Mouse (Mus musculus) lung, postnatal 4 days (tissue): ENCODE measurements around the gene Npff.

Source experiments
- DNase-seq, 2 experiments: peaks; one replicate each; pipeline ENCODE4 v3.0.0; 2021

Gene Npff

DNA sequence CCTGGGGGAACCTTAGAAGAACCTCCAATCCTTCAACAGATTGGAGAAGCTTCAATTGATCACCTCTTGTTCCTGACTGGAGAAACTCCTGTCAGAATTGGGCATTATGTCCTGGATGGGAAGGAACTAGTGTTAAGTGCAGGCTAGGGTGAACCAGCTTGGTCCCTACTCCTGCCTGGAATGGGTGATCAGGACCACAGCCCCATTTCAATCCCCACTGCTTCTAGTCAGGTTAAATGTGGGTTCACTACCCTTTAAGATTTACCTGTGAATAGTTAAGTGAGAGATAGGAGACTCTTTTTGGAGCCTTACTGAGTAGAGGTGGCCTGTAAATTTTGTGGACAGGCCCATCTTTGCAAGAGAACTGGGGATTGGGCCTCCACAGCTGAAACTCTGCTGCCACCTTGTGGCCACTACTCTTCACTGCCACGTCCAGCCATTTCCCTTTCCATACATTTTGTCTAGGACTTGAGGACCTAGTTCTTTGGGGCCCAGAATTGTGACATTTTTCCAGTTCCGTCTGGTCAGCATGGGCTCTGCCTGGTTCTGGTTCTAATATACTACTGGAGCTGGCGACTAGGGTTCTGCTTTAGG lies at the start of gene Npff:
Npff (minus strand) TSS at position 51 of the 594 bp plus-strand sequence.
- peak; percentile 69 to 83 for DNase-seq

DNA sequence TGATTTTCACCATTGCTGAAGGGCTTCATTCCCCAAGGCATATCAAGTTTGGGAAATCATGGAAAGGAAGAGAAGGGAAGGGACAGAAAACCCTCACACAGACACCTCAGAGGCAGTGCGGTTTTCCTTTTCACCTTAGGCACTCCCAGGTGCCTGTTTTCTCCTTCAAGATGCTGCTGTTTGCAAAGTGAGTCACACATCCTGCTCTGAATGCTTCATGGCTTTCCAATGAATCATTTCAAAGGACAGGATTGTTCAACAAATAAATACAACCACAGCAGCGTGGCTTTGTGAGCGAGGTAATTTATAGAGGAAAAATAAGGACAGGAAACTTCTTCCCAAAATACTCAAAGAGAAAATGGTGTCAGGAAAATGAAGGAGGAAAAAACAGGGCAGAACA lies 47.3 kb upstream of the Npff start:
- no peak for DNase-seq

DNA sequence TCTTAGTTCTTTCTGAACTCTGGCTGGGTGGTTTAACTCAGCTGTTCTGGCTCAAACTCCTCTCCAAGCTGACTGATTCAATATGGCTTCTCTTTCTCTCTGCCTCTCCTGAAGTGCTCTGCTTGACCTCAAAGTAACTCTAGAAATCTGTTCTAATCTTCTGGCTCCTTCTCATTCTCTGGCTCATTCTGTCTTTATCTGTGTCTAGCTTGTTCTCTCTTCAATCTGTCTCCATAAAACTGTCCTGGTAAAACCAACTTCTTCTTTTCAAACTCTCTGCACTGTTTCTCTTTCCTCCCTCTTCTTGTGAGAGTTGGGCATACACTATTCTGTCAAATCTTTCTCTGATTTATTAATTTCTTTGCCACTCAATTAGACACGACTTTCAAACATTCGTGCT lies 43.1 kb upstream of the Npff start:
- no peak for DNase-seq

- no peak for DNase-seq
Observed at GRCm38 (mm10) chr15:102563681-102564080, 38.9 kb upstream of the Npff start.

GRCm38 (mm10) chr15:102563061-102563460 lies 38.3 kb upstream of the Npff start:
- no peak for DNase-seq

DNA sequence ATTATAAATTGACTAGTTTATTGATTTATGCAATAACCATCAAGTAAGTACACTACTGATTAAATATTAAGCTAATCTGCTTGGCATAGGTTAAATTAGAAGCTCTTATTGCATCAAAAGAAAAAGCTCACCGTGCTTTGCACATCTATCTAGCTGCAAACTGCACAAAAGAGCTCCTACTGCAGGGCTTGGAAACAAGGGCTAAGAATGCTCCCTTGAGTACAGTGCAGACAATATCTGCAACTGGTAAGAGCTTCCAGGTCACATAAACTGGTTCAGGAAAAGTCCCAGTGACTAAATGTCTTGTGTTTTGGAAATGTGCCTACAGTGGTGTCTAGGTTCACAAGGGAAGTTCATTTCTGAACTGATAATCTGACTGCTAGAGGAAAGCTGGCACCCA lies 37.7 kb upstream of the Npff start:
- DNase-seq, result no peak

DNA sequence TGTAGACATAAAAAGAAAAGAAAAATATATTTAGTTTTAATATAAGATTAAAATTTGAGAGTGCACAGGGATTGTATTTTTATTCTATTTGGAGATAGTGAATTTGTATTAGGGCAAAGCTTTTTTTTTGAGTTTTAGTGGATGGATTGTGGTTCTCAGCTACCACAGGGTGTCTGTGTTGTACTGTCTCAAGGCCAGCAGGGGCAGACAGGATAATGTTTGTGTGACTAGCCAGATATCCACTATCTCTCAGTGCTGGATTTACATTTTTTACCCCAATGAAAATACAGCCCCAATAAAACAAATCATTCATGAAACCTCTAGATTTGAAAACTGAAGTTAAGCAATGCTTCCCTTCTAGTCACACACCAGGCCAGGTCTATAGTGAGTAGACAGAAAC lies 32.8 kb upstream of the Npff start:
- no peak for DNase-seq

DNA sequence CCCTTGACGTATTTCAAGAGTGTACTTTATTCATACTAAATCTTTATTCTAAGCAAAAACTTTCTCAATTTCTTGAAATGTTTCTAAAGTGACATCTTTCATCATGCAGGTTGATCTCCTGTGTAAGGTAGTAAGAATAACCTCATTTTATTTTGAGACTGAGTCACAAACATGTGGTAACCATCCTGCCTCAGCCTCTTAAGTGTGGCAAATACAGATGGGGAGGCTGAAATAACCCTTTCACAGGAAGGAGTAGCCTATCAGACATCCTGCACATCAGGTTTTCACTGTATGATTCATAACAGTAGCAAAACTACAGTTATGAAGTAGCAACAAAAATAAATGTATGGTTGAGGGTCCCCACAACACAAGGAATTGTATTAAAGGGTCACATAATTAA lies 30.8 kb upstream of the Npff start:
- no peak for DNase-seq

DNA sequence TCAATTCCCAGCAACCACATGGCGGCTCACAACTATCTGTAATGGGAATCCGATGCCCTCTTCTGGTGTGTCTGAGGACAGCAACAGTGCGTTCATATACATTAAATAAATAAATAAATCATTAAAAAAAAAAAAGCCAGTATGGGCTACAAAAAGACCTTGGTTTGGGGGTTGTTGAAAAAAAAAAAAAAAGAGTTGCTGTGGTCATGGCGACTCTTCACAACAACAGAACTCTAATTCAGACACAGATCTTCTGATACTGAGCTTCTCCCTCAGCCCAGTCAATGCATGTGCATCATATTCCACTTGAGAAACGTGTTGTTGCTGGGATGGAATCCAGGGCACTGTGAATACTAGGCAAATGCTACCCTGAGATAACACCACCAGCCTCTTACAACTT lies 27.9 kb upstream of the Npff start:
- no peak for DNase-seq

- DNase-seq, result no peak
Observed at GRCm38 (mm10) chr15:102547478-102547877, 22.7 kb upstream of the Npff start.

GRCm38 (mm10) chr15:102546677-102547427 lies 22.1 kb upstream of the Npff start:
- DNase-seq, result peak; percentile 35 to 62

GRCm38 (mm10) chr15:102546246-102546645 lies 21.5 kb upstream of the Npff start:
- no peak for DNase-seq

GRCm38 (mm10) chr15:102544801-102545200 lies 20.1 kb upstream of the Npff start:
- DNase-seq, result no peak

GRCm38 (mm10) chr15:102533926-102534325 lies 9.2 kb upstream of the Npff start:
- no peak for DNase-seq

DNA sequence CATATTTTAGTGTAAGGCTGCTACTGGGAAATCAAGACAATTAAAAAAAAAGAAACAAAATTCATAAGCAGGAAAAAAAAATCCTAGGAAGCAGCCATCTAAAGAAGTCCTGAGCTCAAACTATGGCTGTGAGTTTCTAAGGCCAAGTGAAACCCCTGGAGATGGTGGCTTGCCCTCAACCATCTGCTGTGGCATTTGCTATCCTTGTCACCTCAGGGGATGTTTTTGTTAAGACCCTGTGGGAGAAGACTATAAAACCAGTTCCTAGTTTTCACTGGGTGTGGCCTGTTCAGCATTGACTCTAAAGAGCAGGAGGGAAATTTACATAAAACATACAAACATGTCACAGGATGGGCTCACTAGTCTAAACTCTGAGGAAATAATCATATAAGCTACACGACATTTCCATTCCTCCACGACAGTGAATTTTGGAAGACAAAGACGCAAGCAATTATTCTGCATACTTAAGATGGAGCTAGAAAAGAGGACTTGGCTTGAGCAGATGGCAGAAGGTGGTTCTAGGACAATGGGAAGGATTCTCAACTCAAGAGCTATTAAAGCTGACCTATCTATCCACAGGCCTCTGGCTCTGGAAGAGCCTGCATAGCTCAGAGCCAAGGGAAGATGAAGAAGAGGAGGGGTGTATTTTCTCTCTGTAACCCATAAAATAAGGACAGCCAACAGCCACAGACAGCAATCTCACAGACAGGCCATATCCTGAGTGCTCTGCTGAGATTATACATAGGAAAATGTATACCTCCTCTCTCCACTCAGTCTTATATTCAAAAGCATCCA lies 7.6 kb upstream of the Npff start:
- no peak for DNase-seq

- DNase-seq, result no peak
Observed at GRCm38 (mm10) chr15:102531586-102531985, 6.8 kb upstream of the Npff start.

- no peak for DNase-seq
Observed at GRCm38 (mm10) chr15:102530566-102530965, 5.8 kb upstream of the Npff start.

DNA sequence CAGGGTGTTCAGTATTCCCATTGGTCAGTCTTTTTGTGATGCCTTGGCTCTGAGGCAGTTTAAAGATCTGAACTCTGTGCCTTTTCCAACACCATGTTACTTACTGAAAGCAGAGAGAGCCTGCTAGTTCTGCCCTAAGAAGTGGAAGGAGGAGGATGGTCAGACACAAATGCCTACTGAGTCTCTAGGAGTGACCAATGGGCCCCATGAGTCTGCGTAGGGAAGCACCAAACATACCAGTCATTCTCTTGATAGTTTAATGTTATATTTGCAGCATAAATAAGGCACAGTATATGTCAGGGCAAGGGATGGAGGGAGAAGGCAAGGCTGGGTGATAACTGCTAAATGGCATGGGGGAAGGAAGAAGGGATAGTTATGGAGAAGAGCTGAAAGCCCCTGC lies 3.7 kb upstream of the Npff start:
- DNase-seq, result no peak

GRCm38 (mm10) chr15:102527936-102528335 lies 3.2 kb upstream of the Npff start:
- no peak for DNase-seq

GRCm38 (mm10) chr15:102526111-102527002 lies 1.6 kb upstream of the Npff start:
- DNase-seq, result no peak

- no peak for DNase-seq
Observed at GRCm38 (mm10) chr15:102521480-102521879, 3.3 kb downstream of the Npff start.

DNA sequence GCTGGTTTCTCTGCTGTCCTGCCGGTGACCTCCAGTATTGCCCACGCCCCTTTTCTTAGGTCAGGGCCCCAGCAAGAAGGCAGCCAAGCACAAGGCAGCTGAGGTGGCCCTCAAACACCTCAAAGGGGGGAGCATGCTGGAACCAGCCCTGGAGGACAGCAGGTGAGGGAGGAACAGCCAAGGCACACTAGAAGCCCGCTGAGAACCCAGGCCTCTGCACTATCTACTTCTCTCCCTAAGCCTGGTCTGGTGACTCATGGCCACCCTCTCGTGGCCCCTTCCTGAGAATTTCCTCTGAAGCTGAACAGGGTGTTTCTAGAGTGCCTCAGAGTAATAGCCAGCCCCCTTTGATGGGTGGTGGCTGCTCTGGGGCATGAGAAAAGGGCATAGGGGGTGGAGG lies 4.3 kb downstream of the Npff start:
- no peak for DNase-seq
